Mouse (Mus musculus) heart, postnatal 0 days (tissue): ENCODE results near the gene Narfl. TPM values are rescaled to one million over a fixed set of nuclear protein-coding genes. Genes with fewer than 3 reads are reported as not detected.

Experiments used
- ATAC-seq: fragments of 200-750 bp; cut with Nextera tagmentation; 2 replicates; pipeline ENCODE4 v1.8.0; 2017; ENCODE audit warnings: low read depth, moderate number of reproducible peaks, moderate library complexity; ENCODE audit not compliant: insufficient read depth
- DNase-seq: peaks from one replicate; pipeline ENCODE4 v3.0.0-alpha.2; 2016; ENCODE audit warnings: low spot score
- H3K27ac ChIP-seq: fragments of 300-500 bp; sonication (generic); 2 replicates; pipeline ENCODE4 v1.5.1; 2014; ENCODE audit warnings: low read depth, mild to moderate bottlenecking
- H3K27me3 ChIP-seq: fragments of 300-500 bp; sonication (generic); 2 replicates; pipeline ENCODE4 v1.6.1; 2014; ENCODE audit warnings: low read length, mixed read lengths; ENCODE audit not compliant: control insufficient read depth, insufficient read depth
- H3K36me3 ChIP-seq: fragments of 300-500 bp; sonication (generic); replicated peaks from 2 replicates; pipeline ENCODE4 v1.6.1; 2014; ENCODE audit warnings: low read length, mixed read lengths; ENCODE audit not compliant: control insufficient read depth, insufficient read depth
- H3K4me1 ChIP-seq: fragments of 300-500 bp; sonication (generic); 2 replicates; pipeline ENCODE4 v1.6.1; 2014; ENCODE audit warnings: antibody characterized with exemption; ENCODE audit not compliant: control insufficient read depth, insufficient read depth
- H3K4me2 ChIP-seq: fragments of 300-500 bp; sonication (generic); 2 replicates; pipeline ENCODE4 v1.6.1; 2014; ENCODE audit warnings: low read depth, mild to moderate bottlenecking, low read length, moderate library complexity
- H3K4me3 ChIP-seq: fragments of 300-500 bp; sonication (generic); 2 replicates; pipeline ENCODE4 v1.5.1; 2014; ENCODE audit warnings: low read depth, low read length
- H3K9ac ChIP-seq: fragments of 300-500 bp; sonication (generic); replicated peaks from 2 replicates; pipeline ENCODE4 v1.6.1; 2014; ENCODE audit warnings: low read depth, low read length, mixed read lengths
- H3K9me3 ChIP-seq: fragments of 300-500 bp; sonication (generic); replicated peaks from 2 replicates; pipeline ENCODE4 v1.6.1; 2016; ENCODE audit warnings: low read length; ENCODE audit not compliant: control insufficient read depth
- CTCF ChIP-seq: IDR thresholded peaks from 2 replicates; pipeline ENCODE4 v1.5.1; 2016; ENCODE audit warnings: antibody characterized with exemption, control low read depth, low read depth
- EP300 ChIP-seq: IDR thresholded peaks from 2 replicates; pipeline ENCODE4 v1.6.1; 2016; ENCODE audit warnings: antibody characterized with exemption, low read depth
- WGBS: fragments of 180-500 bp; shearing (Covaris S2); extraction: QIAGEN DNeasy Blood & Tissue Kit; methylation state at CpG from one replicate; pipeline ENCODE4 v1.1.7; 2014; 5-methylcytosine and 5-hydroxymethylcytosine counted together
- polyA plus RNA-seq: library from polyadenylated mRNA; unstranded; fragments of >200 nt; fragmentation: Nextera tagmentation; extraction: Ambion mirVana; gene quantifications from 2 replicates; pipeline ENCODE4 v1.2.1, GENCODE M21; 2015
- total RNA-seq: library from RNA; depleted of rRNA; stranded (reverse); fragments of >200 nt; gene quantifications from 2 replicates; pipeline ENCODE4 v1.2.3, GENCODE M21; 2014; ENCODE audit warnings: low replicate concordance; rRNA removed

The Narfl gene
- total RNA-seq (36.8 and 86.7 TPM in 2 replicates), polyA plus RNA-seq (45.1 and 47.7 TPM in 2 replicates)

GRCm38 (mm10) chr17:25773549-25774120 lies at the start of gene Narfl:
Gene Narfl, plus strand, starts transcription at chr17:25773776.
- Histone ChIP-seq H3K36me3 (peaks cover 20% of the 10 kb centered on the region), H3K4me1 (peaks cover 6% of the 10 kb centered on the region), H3K4me2 (peak within 1 kb of the TSS; percentile 85), H3K27ac (peak within 1 kb of the TSS; percentile 63; the same call in 1 of the 2 replicates), H3K9ac (peak within 1 kb of the TSS; percentile 86), H3K9me3 (no peaks in the 10 kb centered on the region), H3K27me3 (no peaks in the 10 kb centered on the region), H3K4me3 (peak within 1 kb of the TSS; percentile 82)
- ATAC-seq (peak; percentile 92), DNase-seq (peak; percentile 94)
- under 1% methylated on average over 37 of the region's 37 CpGs for WGBS
- peak; percentile 54; the same call in 1 of the 2 replicates for TF ChIP-seq EP300
- TF ChIP-seq CTCF = peak; percentile 98

GRCm38 (mm10) chr17:25723919-25724318 lies 49.7 kb upstream of the Narfl start:
- Histone ChIP-seq H3K27me3 (no peaks in the 10 kb centered on the region), H3K27ac (no peak overlapping the region), H3K4me1 (peaks cover 16% of the 10 kb centered on the region), H3K9me3 (no peaks in the 10 kb centered on the region), H3K4me2 (no peak overlapping the region), H3K9ac (no peak overlapping the region), H3K36me3 (peaks cover 17% of the 10 kb centered on the region; the same call in 1 of the 2 replicates), H3K4me3 (no peak overlapping the region)
- TF ChIP-seq EP300 = no peak
- no peak for TF ChIP-seq CTCF
- ATAC-seq (no peak), DNase-seq (no peak)
- 80% methylated on average over 7 of the region's 7 CpGs for WGBS

GRCm38 (mm10) chr17:25725264-25725663 lies 48.3 kb upstream of the Narfl start:
- Histone ChIP-seq H3K36me3 (peaks cover 10% of the 10 kb centered on the region; the same call in 1 of the 2 replicates), H3K9ac (no peak overlapping the region), H3K9me3 (no peaks in the 10 kb centered on the region), H3K27ac (no peak overlapping the region), H3K4me3 (no peak overlapping the region), H3K4me1 (peaks cover 16% of the 10 kb centered on the region), H3K27me3 (no peaks in the 10 kb centered on the region), H3K4me2 (no peak overlapping the region)
- ATAC-seq (no peak), DNase-seq (no peak)
- 72% methylated on average over 6 of the region's 6 CpGs for WGBS
- TF ChIP-seq EP300 (no peak), CTCF (no peak)

- under 1% methylated on average over 37 of the region's 37 CpGs for WGBS
- peak; percentile 98 for ATAC-seq
- H3K4me1 ChIP-seq = peaks cover 16% of the 10 kb centered on the region
These were observed 46.1 kb upstream of the Narfl start, which contains the start of the genes Chtf18 and Rpusd1 for GRCm38 (mm10) chr17:25727265-25728008. Gene Chtf18, minus strand, starts transcription at chr17:25727419. Gene Rpusd1, plus strand, starts transcription at chr17:25727670.

GRCm38 (mm10) chr17:25728009-25728270 lies 45.6 kb upstream of the Narfl start:
- no peaks in the 10 kb centered on the region; the same call in 1 of the 2 replicates for H3K36me3 ChIP-seq
- H3K4me3 ChIP-seq = peak overlapping the region; percentile 61
- WGBS = 8% methylated on average over 4 of the region's 4 CpGs
- DNase-seq (no peak), ATAC-seq (no peak)
- H3K27me3 ChIP-seq = no peaks in the 10 kb centered on the region
- H3K9me3 ChIP-seq = no peaks in the 10 kb centered on the region
- peak overlapping the region; percentile 40; the same call in 1 of the 2 replicates for H3K27ac ChIP-seq
- H3K9ac ChIP-seq = peak overlapping the region; percentile 78
- TF ChIP-seq EP300 = no peak
- no peak for TF ChIP-seq CTCF
- H3K4me1 ChIP-seq = peaks cover 16% of the 10 kb centered on the region
- peak overlapping the region; percentile 90 for H3K4me2 ChIP-seq

More at GRCm38 (mm10) chr17:25727265-25728008, 46.1 kb upstream of the Narfl start, which contains the start of the genes Chtf18 and Rpusd1:
- H3K27me3 ChIP-seq = no peaks in the 10 kb centered on the region
- peak within 1 kb of the TSS; percentile 97 for H3K4me2 ChIP-seq
- peak; percentile 100 for DNase-seq
- peak within 1 kb of the TSS; percentile 40; the same call in 1 of the 2 replicates for H3K27ac ChIP-seq
- peaks cover 1% of the 10 kb centered on the region; the same call in 1 of the 2 replicates for H3K36me3 ChIP-seq
- peak within 1 kb of the TSS; percentile 78 for H3K9ac ChIP-seq
- TF ChIP-seq EP300 (no peak), CTCF (no peak)
- H3K4me3 ChIP-seq = peak within 1 kb of the TSS; percentile 61
- H3K9me3 ChIP-seq = no peaks in the 10 kb centered on the region
